Mouse (Mus musculus): ENCODE measurements at regions not wholly inside any gene's neighbourhood (a gene's known extent, or its start where the extent isn't known, plus 50 kb on each side); places are given as distances from the start of the nearest gene placed in this dataset.

- no peak for ATAC-seq (ENCODE audit: low FRiP score)
- no peaks in the 10 kb centered on the region for H3K9me3 ChIP-seq (replicated peaks)
Measured at GRCm38 (mm10) chr3:21404058-21404457, 672.4 kb upstream of the Tbl1xr1 start.

GRCm38 (mm10) chr3:21407077-21407476, 669.4 kb upstream of the Tbl1xr1 start:
- 94% methylated on average over 5 of the region's 5 CpGs for WGBS
- Histone ChIP-seq H3K9ac (replicated peaks) (no peak overlapping the region), H3K4me1 (no peaks in the 10 kb centered on the region), H3K9me3 (replicated peaks) (no peaks in the 10 kb centered on the region), H3K36me3 (no peaks in the 10 kb centered on the region), H3K27ac (replicated peaks) (no peak overlapping the region), H3K4me3 (replicated peaks) (no peak overlapping the region), H3K27me3 (replicated peaks) (no peaks in the 10 kb centered on the region), H3K4me2 (no peak overlapping the region)
- ATAC-seq (ENCODE audit: low FRiP score) = no peak

More at GRCm38 (mm10) chr3:21404058-21404457, 672.4 kb upstream of the Tbl1xr1 start:
- Histone ChIP-seq H3K4me1 (no peaks in the 10 kb centered on the region), H3K9ac (replicated peaks) (no peak overlapping the region), H3K27me3 (replicated peaks) (no peaks in the 10 kb centered on the region), H3K4me3 (replicated peaks) (no peak overlapping the region), H3K36me3 (no peaks in the 10 kb centered on the region), H3K4me2 (no peak overlapping the region), H3K27ac (replicated peaks) (no peak overlapping the region)
- WGBS = 85% methylated on average over 3 of the region's 3 CpGs

GRCm38 (mm10) chr3:21412010-21412409, 664.4 kb upstream of the Tbl1xr1 start:
- Histone ChIP-seq H3K4me1 (no peaks in the 10 kb centered on the region), H3K4me3 (replicated peaks) (no peak overlapping the region), H3K4me2 (no peak overlapping the region), H3K27ac (replicated peaks) (no peak overlapping the region), H3K9me3 (replicated peaks) (no peaks in the 10 kb centered on the region), H3K27me3 (replicated peaks) (no peaks in the 10 kb centered on the region), H3K9ac (replicated peaks) (no peak overlapping the region), H3K36me3 (no peaks in the 10 kb centered on the region)
- WGBS = 85% methylated on average over 2 of the region's 2 CpGs
- ATAC-seq (ENCODE audit: low FRiP score) = no peak

- ATAC-seq (ENCODE audit: low FRiP score) = no peak
- Histone ChIP-seq H3K4me1 (peaks cover 6% of the 10 kb centered on the region; the same call in 1 of the 2 replicates), H3K4me3 (replicated peaks) (no peak overlapping the region), H3K9ac (replicated peaks) (no peak overlapping the region), H3K36me3 (no peaks in the 10 kb centered on the region), H3K4me2 (no peak overlapping the region), H3K9me3 (replicated peaks) (no peaks in the 10 kb centered on the region), H3K27ac (replicated peaks) (no peak overlapping the region), H3K27me3 (replicated peaks) (no peaks in the 10 kb centered on the region)
- WGBS = 33% methylated on average over 5 of the region's 5 CpGs
Measured at GRCm38 (mm10) chr3:21423139-21423538, 653.3 kb upstream of the Tbl1xr1 start.

GRCm38 (mm10) chr3:21426538-21426937, 649.9 kb upstream of the Tbl1xr1 start:
- H3K9ac ChIP-seq (replicated peaks) = no peak overlapping the region
- no peak for ATAC-seq (ENCODE audit: low FRiP score)
- no peaks in the 10 kb centered on the region for H3K9me3 ChIP-seq (replicated peaks)
- 81% methylated on average over 6 of the region's 6 CpGs for WGBS
- no peak overlapping the region for H3K4me3 ChIP-seq (replicated peaks)
- H3K36me3 ChIP-seq = no peaks in the 10 kb centered on the region
- H3K27me3 ChIP-seq (replicated peaks) = no peaks in the 10 kb centered on the region
- no peak overlapping the region for H3K27ac ChIP-seq (replicated peaks)
- H3K4me1 ChIP-seq = peaks cover 6% of the 10 kb centered on the region; the same call in 1 of the 2 replicates
- no peak overlapping the region for H3K4me2 ChIP-seq

GRCm38 (mm10) chr3:21427408-21428031, 648.9 kb upstream of the Tbl1xr1 start:
- Histone ChIP-seq H3K9me3 (replicated peaks) (no peaks in the 10 kb centered on the region), H3K4me3 (replicated peaks) (no peak overlapping the region), H3K9ac (replicated peaks) (no peak overlapping the region), H3K27me3 (replicated peaks) (no peaks in the 10 kb centered on the region), H3K4me1 (peaks cover 6% of the 10 kb centered on the region; the same call in 1 of the 2 replicates), H3K27ac (replicated peaks) (no peak overlapping the region), H3K36me3 (no peaks in the 10 kb centered on the region), H3K4me2 (no peak overlapping the region)
- WGBS = 55% methylated on average over 6 of the region's 6 CpGs
- no peak for ATAC-seq (ENCODE audit: low FRiP score)

GRCm38 (mm10) chr3:21428120-21428519, 648.3 kb upstream of the Tbl1xr1 start:
- Histone ChIP-seq H3K4me3 (replicated peaks) (no peak overlapping the region), H3K9me3 (replicated peaks) (no peaks in the 10 kb centered on the region), H3K4me1 (peaks cover 6% of the 10 kb centered on the region; the same call in 1 of the 2 replicates), H3K4me2 (no peak overlapping the region), H3K9ac (replicated peaks) (no peak overlapping the region), H3K36me3 (no peaks in the 10 kb centered on the region), H3K27ac (replicated peaks) (no peak overlapping the region), H3K27me3 (replicated peaks) (no peaks in the 10 kb centered on the region)
- no peak for ATAC-seq (ENCODE audit: low FRiP score)
- 33% methylated on average over 2 of the region's 2 CpGs for WGBS

GRCm38 (mm10) chr3:21464245-21464644, 612.2 kb upstream of the Tbl1xr1 start:
- Histone ChIP-seq H3K4me3 (replicated peaks) (no peak overlapping the region), H3K9me3 (replicated peaks) (no peaks in the 10 kb centered on the region), H3K4me1 (0 out of 2 replicates have a peak, but pooled peaks cover 4% of the 10 kb centered on the region), H3K4me2 (no peak overlapping the region), H3K36me3 (no peaks in the 10 kb centered on the region), H3K27ac (replicated peaks) (no peak overlapping the region), H3K27me3 (replicated peaks) (no peaks in the 10 kb centered on the region), H3K9ac (replicated peaks) (no peak overlapping the region)
- no peak for ATAC-seq (ENCODE audit: low FRiP score)
- 78% methylated on average over 4 of the region's 4 CpGs for WGBS

- Histone ChIP-seq H3K4me1 (0 out of 2 replicates have a peak, but pooled peaks cover 4% of the 10 kb centered on the region), H3K9ac (replicated peaks) (no peak overlapping the region), H3K36me3 (no peaks in the 10 kb centered on the region), H3K9me3 (replicated peaks) (no peaks in the 10 kb centered on the region), H3K4me3 (replicated peaks) (no peak overlapping the region), H3K27me3 (replicated peaks) (no peaks in the 10 kb centered on the region), H3K27ac (replicated peaks) (no peak overlapping the region), H3K4me2 (no peak overlapping the region)
- WGBS = 40% methylated on average over 7 of the region's 7 CpGs
- no peak for ATAC-seq (ENCODE audit: low FRiP score)
Measured at GRCm38 (mm10) chr3:21466113-21466645, 610.3 kb upstream of the Tbl1xr1 start.

- Histone ChIP-seq H3K4me1 (peaks cover 8% of the 10 kb centered on the region), H3K4me3 (replicated peaks) (no peak overlapping the region), H3K36me3 (no peaks in the 10 kb centered on the region), H3K9ac (replicated peaks) (no peak overlapping the region), H3K9me3 (replicated peaks) (no peaks in the 10 kb centered on the region), H3K27ac (replicated peaks) (no peak overlapping the region), H3K4me2 (no peak overlapping the region), H3K27me3 (replicated peaks) (no peaks in the 10 kb centered on the region)
- 92% methylated on average over 4 of the region's 4 CpGs for WGBS
- ATAC-seq (ENCODE audit: low FRiP score) = no peak
Measured at GRCm38 (mm10) chr3:21477366-21477765, 599.1 kb upstream of the Tbl1xr1 start.

GRCm38 (mm10) chr3:21479021-21479795, 597.2 kb upstream of the Tbl1xr1 start:
- Histone ChIP-seq H3K27me3 (replicated peaks) (no peaks in the 10 kb centered on the region), H3K4me3 (replicated peaks) (no peak overlapping the region), H3K4me2 (no peak overlapping the region), H3K9ac (replicated peaks) (no peak overlapping the region), H3K27ac (replicated peaks) (peak overlapping the region; percentile 62), H3K9me3 (replicated peaks) (no peaks in the 10 kb centered on the region), H3K36me3 (no peaks in the 10 kb centered on the region), H3K4me1 (peaks cover 8% of the 10 kb centered on the region)
- ATAC-seq (ENCODE audit: low FRiP score) = no peak
- WGBS = 40% methylated on average over 5 of the region's 5 CpGs

GRCm38 (mm10) chr3:21479846-21480245, 596.6 kb upstream of the Tbl1xr1 start:
- ATAC-seq (ENCODE audit: low FRiP score) = no peak
- H3K9ac ChIP-seq (replicated peaks) = no peak overlapping the region

More at GRCm38 (mm10) chr3:21479846-21480245, 596.6 kb upstream of the Tbl1xr1 start:
- no peak overlapping the region for H3K27ac ChIP-seq (replicated peaks)
- H3K36me3 ChIP-seq = no peaks in the 10 kb centered on the region
- H3K9me3 ChIP-seq (replicated peaks) = no peaks in the 10 kb centered on the region
- H3K4me1 ChIP-seq = peaks cover 8% of the 10 kb centered on the region
- H3K27me3 ChIP-seq (replicated peaks) = no peaks in the 10 kb centered on the region
- no peak overlapping the region for H3K4me2 ChIP-seq
- no peak overlapping the region for H3K4me3 ChIP-seq (replicated peaks)
